Mouse (Mus musculus) ES-E14 (cell line): ENCODE measurements around the gene Fbxw4. TPM values are rescaled to one million over a fixed set of nuclear protein-coding genes. Genes with fewer than 3 reads are reported as not detected.

ENCODE experiments used
- DNase-seq: peaks from one replicate; pipeline ENCODE4 v3.0.0-alpha.2; 2013; ENCODE audit warnings: low read depth, low spot score
- H3K27ac ChIP-seq: 2 replicates; pipeline ENCODE4 v1.5.1; 2012; ENCODE audit warnings: low read depth, mild to moderate bottlenecking, low read length, moderate library complexity, mixed read lengths; ENCODE audit not compliant: poor library complexity, insufficient read depth, severe bottlenecking
- H3K36me3 ChIP-seq: 2 replicates; pipeline ENCODE4 v1.6.1; 2012; ENCODE audit warnings: mild to moderate bottlenecking, low read length, moderate library complexity, mixed read lengths; ENCODE audit not compliant: control insufficient read depth, poor library complexity, insufficient read depth, severe bottlenecking
- H3K4me1 ChIP-seq, 2 experiments: fragments of 150-350 bp in 1 of 2; sonication (generic) in 1 of 2; 2 replicates each; pipeline ENCODE4 v1.6.1; 2012; ENCODE audit warnings: low read length in 2 of 2, mild to moderate bottlenecking in 1 of 2, mixed read lengths in 1 of 2; ENCODE audit not compliant: control insufficient read depth in 2 of 2, insufficient read depth in 2 of 2, poor library complexity in 1 of 2
- H3K4me3 ChIP-seq, 2 experiments: fragments of 150-350 bp in 1 of 2; sonication (generic) in 1 of 2; 2 replicates each; pipeline ENCODE4 v1.5.1; 2012; ENCODE audit warnings: low read length in 2 of 2, low read depth in 1 of 2, mild to moderate bottlenecking in 1 of 2, mixed read lengths in 1 of 2; ENCODE audit not compliant: insufficient read depth in 1 of 2, poor library complexity in 1 of 2, severe bottlenecking in 1 of 2
- H3K9ac ChIP-seq: 2 replicates; pipeline ENCODE4 v1.6.1; 2012; ENCODE audit warnings: low read depth, mild to moderate bottlenecking, low read length, mixed read lengths; ENCODE audit not compliant: poor library complexity, insufficient read depth, severe bottlenecking
- H3K9me3 ChIP-seq: fragments of 150-350 bp; sonication (generic); 2 replicates; pipeline ENCODE4 v1.6.1; 2012; ENCODE audit warnings: low read depth, mild to moderate bottlenecking, low read length; ENCODE audit not compliant: control insufficient read depth, insufficient read depth
- CHD2 ChIP-seq: IDR thresholded peaks from 2 replicates; pipeline ENCODE4 v1.6.1; 2014; ENCODE audit warnings: mild to moderate bottlenecking, low read depth, low read length, inconsistent platforms
- HCFC1 ChIP-seq: IDR thresholded peaks from 2 replicates; pipeline ENCODE4 v1.6.1; 2012; ENCODE audit warnings: low read length, inconsistent platforms, borderline replicate concordance; ENCODE audit not compliant: insufficient read depth
- MAFK ChIP-seq: IDR thresholded peaks from 2 replicates; pipeline ENCODE4 v1.6.1; 2014; ENCODE audit warnings: mild to moderate bottlenecking, low read depth, low read length, inconsistent platforms; ENCODE audit not compliant: insufficient read depth
- ZC3H11A ChIP-seq: IDR thresholded peaks from 2 replicates; pipeline ENCODE4 v1.6.1; 2012; ENCODE audit warnings: low read depth, mild to moderate bottlenecking, inconsistent platforms, low read length, borderline replicate concordance
- ZNF384 ChIP-seq: IDR thresholded peaks from 2 replicates; pipeline ENCODE4 v1.6.1; 2012; ENCODE audit warnings: low read depth, low read length, inconsistent platforms
- in situ Hi-C, 2 experiments: fragments of 600-800 bp; cut with MboI; formaldehyde crosslinking; loops; one replicate each; pipeline ENCODE4 v1.15.1; 2025; ENCODE audit warnings: low sequenced_read_pairs in 2 of 2, inconsistent platforms in 1 of 2; ENCODE audit not compliant: unreplicated experiment in 2 of 2
- total RNA-seq: library from RNA; depleted of rRNA; stranded (reverse); fragments of 300-350 nt; gene quantifications from 2 replicates; pipeline ENCODE4 v1.2.3, GENCODE M21; 2012; rRNA removed

The Fbxw4 gene
- total RNA-seq: 6.0 and 6.3 TPM in 2 replicates

- H3K9me3 ChIP-seq: no peaks in the 10 kb centered on the region
- peak; percentile 22 for DNase-seq
- H3K9ac ChIP-seq: peak within 1 kb of the TSS; percentile 94
- H3K27ac ChIP-seq: 0 out of 2 replicates have a peak within 1 kb of the TSS, but pooled peaks have one; percentile 10
- peaks cover 0 to 6% of the 10 kb centered on the region in 2 experiments; a peak in 2 of 4 replicates for H3K4me1 ChIP-seq
- H3K36me3 ChIP-seq: no peaks in the 10 kb centered on the region
- TF ChIP-seq CHD2 (no peak), HCFC1 (no peak; the same call in 1 of the 2 replicates), ZNF384 (no peak), MAFK (no peak), ZC3H11A (no peak)
- H3K4me3 ChIP-seq: peak within 1 kb of the TSS; percentile 77 to 81
- in situ Hi-C loops: no loop called here
Measured at GRCm38 (mm10) chr19:45659738-45660502, at the start of gene Fbxw4. TSS of gene Fbxw4 (minus strand) at chr19:45660312.

GRCm38 (mm10) chr19:45708704-45709103 is 48.6 kb upstream of the Fbxw4 start:
- no peaks in the 10 kb centered on the region for H3K4me1 ChIP-seq
- DNase-seq: no peak
- in situ Hi-C loops: no loop called here
- H3K9ac ChIP-seq: no peak overlapping the region
- no peaks in the 10 kb centered on the region for H3K36me3 ChIP-seq
- no peak for TF ChIP-seq CHD2
- H3K27ac ChIP-seq: no peak overlapping the region
- H3K9me3 ChIP-seq: no peaks in the 10 kb centered on the region
- no peak overlapping the region for H3K4me3 ChIP-seq

GRCm38 (mm10) chr19:45696281-45696600 is 36.1 kb upstream of the Fbxw4 start:
- TF ChIP-seq MAFK: no peak
- TF ChIP-seq ZC3H11A: no peak
- no peak for TF ChIP-seq CHD2
- TF ChIP-seq ZNF384: no peak
- no peak for TF ChIP-seq HCFC1
- in situ Hi-C loops: no loop called here
- H3K9me3 ChIP-seq: no peaks in the 10 kb centered on the region
- no peak overlapping the region for H3K9ac ChIP-seq
- no peak for DNase-seq
- no peak overlapping the region for H3K4me3 ChIP-seq
- peaks cover 0 to 6% of the 10 kb centered on the region in 2 experiments; a peak in 1 of 4 replicates for H3K4me1 ChIP-seq
- H3K36me3 ChIP-seq: no peaks in the 10 kb centered on the region
- H3K27ac ChIP-seq: no peak overlapping the region

- DNase-seq: no peak
- no peaks in the 10 kb centered on the region for H3K36me3 ChIP-seq
- in situ Hi-C loops: no loop called here
- no peak overlapping the region for H3K27ac ChIP-seq
- H3K9ac ChIP-seq: no peak overlapping the region
- TF ChIP-seq MAFK (no peak), ZC3H11A (no peak), CHD2 (no peak), HCFC1 (no peak), ZNF384 (no peak)
- peak overlapping the region in 1 of 2 experiments; percentile 1; a peak in 1 of 4 replicates for H3K4me3 ChIP-seq
- H3K9me3 ChIP-seq: no peaks in the 10 kb centered on the region
- peaks cover 0 to 6% of the 10 kb centered on the region in 2 experiments; a peak in 1 of 4 replicates for H3K4me1 ChIP-seq
Measured at GRCm38 (mm10) chr19:45695496-45696280, 35.6 kb upstream of the Fbxw4 start.
